Mouse (Mus musculus): ENCODE data around the gene Palb2. TPM values are rescaled to one million over a fixed set of nuclear protein-coding genes. Genes with fewer than 3 reads are reported as not detected.

The Palb2 gene
- polyA plus RNA-seq, 1 experiment from 2014 or later: 3.8 TPM

DNA sequence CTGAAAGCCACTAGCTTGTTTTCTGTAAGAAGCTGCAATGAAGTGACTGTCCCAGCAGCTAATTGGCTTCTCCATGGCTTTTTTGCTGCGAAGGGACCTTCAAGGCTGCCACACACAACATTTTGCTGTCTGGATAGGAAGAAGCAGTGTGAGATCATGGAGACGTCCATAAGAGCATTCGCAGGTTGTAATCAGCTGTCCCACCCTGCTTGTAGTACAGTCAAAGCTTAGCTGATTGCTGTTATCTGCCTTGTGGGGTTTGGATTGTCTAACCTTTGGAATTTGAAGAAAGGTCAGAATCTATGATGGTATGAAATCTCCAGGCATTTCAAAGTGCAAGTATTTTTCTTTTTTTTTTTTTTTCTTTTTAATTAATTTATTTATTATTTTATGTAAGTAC, 58.4 kb downstream of the Palb2 start:
- Histone ChIP-seq H3K36me3 (ENCODE audit: inconsistent target) (peaks cover 76% of the 10 kb centered on the region), H3K79me2 (ENCODE audit: inconsistent target) (peaks cover 29% of the 10 kb centered on the region), H3K4me3 (ENCODE audit: inconsistent target) (no peak overlapping the region), H3K27ac (no peak overlapping the region)
- 96% methylated on average over 3 of the region's 3 CpGs for WGBS (ENCODE audit: missing documents)

DNA sequence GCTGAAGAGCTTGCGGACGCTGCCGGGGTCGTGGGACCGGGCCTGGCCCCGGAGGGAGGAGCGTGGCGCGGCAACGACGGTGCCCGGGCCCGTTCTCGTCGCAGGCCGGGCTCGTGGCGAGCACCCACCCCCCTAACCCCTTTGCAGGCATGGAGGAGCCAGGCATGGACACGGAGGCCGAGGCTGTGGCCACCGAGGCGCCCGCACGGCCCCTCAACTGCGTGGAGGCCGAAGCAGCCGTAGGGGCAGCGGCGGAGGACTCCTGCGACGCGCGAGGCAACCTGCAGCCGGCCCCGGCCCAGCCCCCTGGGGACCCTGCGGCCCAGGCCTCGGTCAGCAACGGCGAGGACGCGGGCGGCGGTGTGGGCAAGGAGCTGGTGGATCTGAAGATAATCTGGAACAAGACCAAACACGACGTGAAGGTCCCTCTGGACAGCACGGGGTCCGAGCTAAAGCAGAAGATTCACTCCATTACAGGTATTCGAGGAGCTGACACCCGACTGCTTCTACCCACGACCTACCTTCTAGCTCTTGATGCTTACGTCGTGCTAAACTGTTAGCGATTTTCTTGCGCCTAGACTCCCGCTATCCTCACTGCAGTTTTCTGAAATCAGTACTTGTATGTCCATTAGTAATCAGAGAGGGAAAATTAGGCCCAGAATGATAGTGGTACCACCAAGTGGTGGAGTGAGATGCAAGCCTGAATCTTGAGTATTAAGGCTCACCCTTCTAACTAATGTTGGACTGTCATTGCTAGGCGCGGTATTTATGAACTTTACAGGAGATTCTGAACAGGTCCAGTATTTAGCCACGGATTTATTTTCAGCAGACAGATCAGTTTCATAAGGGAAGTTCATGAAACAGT, 65.0 kb downstream of the Palb2 start:
- peak overlapping the region; percentile 31; the same call in 1 of the 2 replicates for H3K27ac ChIP-seq
- peak overlapping the region; percentile 60 for H3K4me3 ChIP-seq (ENCODE audit: inconsistent target)
- peaks cover 46% of the 10 kb centered on the region for H3K79me2 ChIP-seq (ENCODE audit: inconsistent target)
- WGBS (ENCODE audit: missing documents): 1% methylated on average over 55 of the region's 58 CpGs
- H3K36me3 ChIP-seq (ENCODE audit: inconsistent target): peaks cover 11% of the 10 kb centered on the region

DNA sequence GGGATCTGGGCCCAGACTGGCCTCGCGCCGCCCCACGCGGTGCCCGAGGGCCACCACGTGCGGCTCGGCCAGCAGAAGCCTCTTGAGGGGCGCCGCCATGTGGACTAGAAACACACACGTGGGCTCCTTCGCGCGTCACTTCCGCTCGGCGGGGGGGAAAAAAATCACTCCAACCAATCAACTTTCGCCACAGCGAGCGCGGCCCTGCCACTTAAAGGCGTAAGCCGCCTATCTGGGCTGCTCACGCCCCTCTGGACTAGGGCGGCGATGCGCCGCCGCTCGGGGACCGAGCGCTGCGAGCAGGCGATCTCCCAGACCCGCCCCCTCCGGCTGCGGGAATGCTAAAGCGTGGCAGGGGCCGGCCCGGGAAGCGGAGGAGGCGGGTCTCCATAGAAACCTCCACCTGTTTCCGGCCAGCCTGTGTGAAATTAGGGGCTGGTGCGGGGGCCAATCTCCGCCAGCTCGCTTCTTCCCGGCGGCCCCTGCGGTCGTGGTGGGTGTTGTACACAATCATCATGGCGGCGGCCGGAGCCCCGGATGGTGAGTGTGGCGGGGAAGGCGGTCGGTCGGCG, 65.8 kb downstream of the Palb2 start, which contains the start of the genes Ubfd1 and Ears2:
Gene Ubfd1 (plus strand): TSS at position 231 of the 572 bp plus-strand sequence.
Gene Ears2 (minus strand): TSS at position 319 of the 572 bp plus-strand sequence.
- peak within 1 kb of the TSS; percentile 57 for H3K27ac ChIP-seq
- 1% methylated on average over 60 of the region's 60 CpGs for WGBS (ENCODE audit: missing documents)
- H3K36me3 ChIP-seq (ENCODE audit: inconsistent target): peaks cover 4% of the 10 kb centered on the region
- peaks cover 40% of the 10 kb centered on the region for H3K79me2 ChIP-seq (ENCODE audit: inconsistent target)
- H3K4me3 ChIP-seq (ENCODE audit: inconsistent target): peak within 1 kb of the TSS; percentile 60

DNA sequence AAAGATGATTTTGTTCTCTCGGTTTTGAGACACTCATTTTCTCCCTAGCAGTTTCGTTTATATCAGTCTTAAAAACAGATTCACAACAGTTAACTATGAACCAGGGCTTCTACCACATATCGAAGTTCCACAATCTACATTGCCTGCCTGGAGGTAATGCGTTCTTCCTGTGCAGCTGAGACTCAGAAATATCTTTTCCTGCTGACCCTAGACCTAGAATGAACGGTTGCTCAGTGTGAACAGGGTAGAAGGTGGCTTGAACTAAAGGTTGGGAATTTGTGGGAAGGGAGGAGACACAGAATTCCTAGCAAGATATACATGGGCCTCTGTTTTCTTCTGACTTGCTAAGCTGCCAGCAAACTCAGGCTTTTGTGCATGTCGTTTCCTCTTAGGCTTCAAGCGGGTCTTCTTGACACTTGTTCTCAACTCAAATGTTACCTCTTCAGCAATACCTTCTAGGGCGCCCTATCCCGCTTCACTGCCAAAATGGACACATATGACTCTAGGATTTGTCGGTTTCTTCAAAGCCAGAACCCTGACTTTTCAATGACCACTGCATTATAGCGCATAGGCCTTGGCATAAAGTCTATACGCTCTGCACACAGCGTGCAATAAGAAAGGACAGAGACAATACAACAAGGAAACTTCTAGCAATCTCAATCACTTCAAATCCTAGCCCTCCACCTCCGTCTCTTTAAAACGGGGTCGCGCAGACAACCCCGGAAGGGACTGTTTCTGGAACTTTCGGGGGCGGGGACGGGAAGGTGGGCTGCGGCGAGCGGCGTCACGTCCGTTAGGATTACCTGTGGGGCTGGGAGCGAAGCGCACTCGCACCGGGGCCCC, 66.5 kb downstream of the Palb2 start:
- Histone ChIP-seq H3K4me3 (ENCODE audit: inconsistent target) (peak overlapping the region; percentile 60), H3K36me3 (ENCODE audit: inconsistent target) (no peaks in the 10 kb centered on the region), H3K27ac (peak overlapping the region; percentile 57), H3K79me2 (ENCODE audit: inconsistent target) (peaks cover 35% of the 10 kb centered on the region)
- WGBS (ENCODE audit: missing documents): 5% methylated on average over 31 of the region's 31 CpGs

DNA sequence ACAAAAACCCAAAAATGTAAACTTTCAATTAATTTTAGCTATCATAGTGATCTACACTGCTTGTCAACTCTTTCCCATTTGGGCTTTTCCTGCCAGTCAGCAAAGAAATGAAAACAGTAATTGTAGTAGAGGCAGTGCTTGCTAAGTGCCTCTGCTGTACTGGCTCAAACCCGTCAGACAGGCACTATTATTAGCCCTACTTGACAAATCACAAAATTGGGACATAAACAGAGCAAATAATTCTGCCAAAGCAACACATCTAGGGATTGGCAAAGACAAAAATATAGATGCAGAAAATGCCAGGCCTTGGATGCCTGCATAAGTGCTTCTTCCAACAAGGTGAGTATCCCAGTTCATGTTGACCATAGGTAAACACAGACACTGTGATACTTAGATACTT, 67.1 kb downstream of the Palb2 start:
- peaks cover 30% of the 10 kb centered on the region for H3K79me2 ChIP-seq (ENCODE audit: inconsistent target)
- H3K36me3 ChIP-seq (ENCODE audit: inconsistent target): no peaks in the 10 kb centered on the region
- no peak overlapping the region for H3K27ac ChIP-seq
- 58% methylated on average over 1 of the region's 1 CpGs for WGBS (ENCODE audit: missing documents)
- H3K4me3 ChIP-seq (ENCODE audit: inconsistent target): peak overlapping the region; percentile 60; the same call in 1 of the 2 replicates

Other genes starting within 250 kb of the Palb2 start
- gene Cog7, start 151.3 kb downstream of the Palb2 start, polyA plus RNA-seq (2018): 25.7 to 38.9 TPM (median 27.1 TPM) in 3 replicates
- 23.4 to 40.7 TPM (median 33.5 TPM) in 3 replicates for gene Gga2, start 111.8 kb downstream of the Palb2 start, polyA plus RNA-seq (2018)
- gene Ubfd1, start 65.8 kb downstream of the Palb2 start, polyA plus RNA-seq (2018): 22.6 to 24.5 TPM (median 23.1 TPM) in 3 replicates
- gene Ears2, start 65.7 kb downstream of the Palb2 start, polyA plus RNA-seq (2018): 1.7 to 6.3 TPM (median 2.3 TPM) in 3 replicates
- gene Ndufab1, start 31.1 kb downstream of the Palb2 start, polyA plus RNA-seq (2018): 63.3 to 114 TPM (median 85.0 TPM) in 3 replicates
- 105 to 133 TPM (median 112 TPM) in 3 replicates for gene Dctn5, start 56 bp upstream of the Palb2 start, polyA plus RNA-seq (2018)
- 0.68 to 10.4 TPM (median 5.0 TPM) in 3 replicates for gene Plk1, start 26.5 kb upstream of the Palb2 start, polyA plus RNA-seq (2018)
- not detected in 3 replicates for gene Ern2, start 53.2 kb upstream of the Palb2 start, polyA plus RNA-seq (2018)
- gene Chp2, start 86.5 kb upstream of the Palb2 start, polyA plus RNA-seq (2018): 0.17 to 4.2 TPM (median 2.5 TPM) in 3 replicates
- 43.7 to 85.2 TPM (median 43.9 TPM) in 3 replicates for gene Prkcb, start 155.8 kb upstream of the Palb2 start, polyA plus RNA-seq (2018)